Mouse (Mus musculus): ENCODE results near the gene Vmn1r227. TPM values are rescaled to one million over a fixed set of nuclear protein-coding genes. Genes with fewer than 3 reads are reported as not detected.

Gene Vmn1r227
- not detected for total RNA-seq (2022)

- no peak for DNase-seq (ENCODE audit: low spot score)
These were observed at the start of gene Vmn1r227 for GRCm38 (mm10) chr17:20729543-20729942. Gene Vmn1r227, plus strand, starts transcription at chr17:20729843.

- DNase-seq (ENCODE audit: low spot score), result no peak
These were observed 47.1 kb upstream of the Vmn1r227 start, which contains the start of gene Vmn1r226 for GRCm38 (mm10) chr17:20682543-20682942. Gene Vmn1r226, plus strand, starts transcription at chr17:20682843.

- no peak for DNase-seq (ENCODE audit: low spot score)
These were observed 56.4 kb downstream of the Vmn1r227 start, which contains the start of gene Vmn1r228 for GRCm38 (mm10) chr17:20786057-20786456. Gene Vmn1r228, minus strand, starts transcription at chr17:20786157.

Other genes with a start within 250 kb of the Vmn1r227 start
- gene Vmn2r108, start 248.5 kb upstream of the Vmn1r227 start, total RNA-seq (2022), result under 1 TPM in 1 of 4 experiments, not detected in 3; 0.03 TPM
- not detected for gene Vmn1r225, start 231.7 kb upstream of the Vmn1r227 start, total RNA-seq (2022)
- not detected for gene Vmn2r109, start 165.1 kb upstream of the Vmn1r227 start, total RNA-seq (2022)
- gene Vmn2r110, start 133.4 kb upstream of the Vmn1r227 start, total RNA-seq (2022), result not detected
- not detected for gene Fpr-rs3, start 105.0 kb upstream of the Vmn1r227 start, total RNA-seq (2022)
- gene Vmn1r226, start 47.0 kb upstream of the Vmn1r227 start, total RNA-seq (2022), result not detected
- not detected for gene Vmn1r228, start 56.3 kb downstream of the Vmn1r227 start, total RNA-seq (2022)
- gene Vmn1r229, start 81.7 kb downstream of the Vmn1r227 start, total RNA-seq (2022), result not detected
- not detected for gene Vmn1r230, start 110.6 kb downstream of the Vmn1r227 start, total RNA-seq (2022)
- gene Vmn1r231, start 175.2 kb downstream of the Vmn1r227 start, total RNA-seq (2022), result not detected
- not detected for gene Vmn1r232, start 189.9 kb downstream of the Vmn1r227 start, total RNA-seq (2022)
- gene Ppp2r1a, start 215.5 kb downstream of the Vmn1r227 start, total RNA-seq (2022), result 100 to 1,000 TPM; 165 to 207 (median 192) TPM

All from heart, adult 8-10 months (tissue).